13 mouse cellular contexts compared by ENCODE assay signal in genomic region chr8:70181212-70181902, GRCm38 (mm10). TPM values are rescaled to one million over a fixed set of nuclear protein-coding genes. Genes with fewer than 3 reads are reported as not detected.
A peak's percentile ranks its signal among the peaks of the same experiment; 100 is the strongest.
DNase-seq lines count a peak whose midpoint lies in the region; ATAC-seq and TF ChIP-seq lines count a peak whose summit lies in the region.
"Had no signal": no experiment of that assay in that cellular context is flagged by ENCODE, and none has a peak within 500 bp of the region (broad histone marks: within the 10 kb centered on the region; RNA-seq: fewer than 3 reads in every experiment).

No protein-coding gene starts in this region.

- TF ChIP-seq CTCF in heart, adult 2 months (IDR thresholded peaks at IDR 0.05), result no peak
- no peak for TF ChIP-seq CTCF in E14TG2a.4 (conservative IDR thresholded peaks at IDR 0.05; ENCODE audit: low read length)

- TF ChIP-seq POLR2A in heart, adult 2 months (IDR thresholded peaks at IDR 0.05; ENCODE audit: insufficient read depth, low read depth, low read length), result no peak

- no peaks in the 10 kb centered on the region for H3K9me3 ChIP-seq in heart, embryonic 13.5 days
- H3K9me3 ChIP-seq in E14TG2a.4 (ENCODE audit: low read length), result no peaks in the 10 kb centered on the region
- no peaks in the 10 kb centered on the region for H3K9me3 ChIP-seq in liver, embryonic 13.5 days (replicated peaks)

- no peaks in the 10 kb centered on the region for H3K79me2 ChIP-seq in heart, adult 2 months (replicated peaks; ENCODE audit: control insufficient read depth, insufficient read depth, low read length)

- peaks cover 73% of the 10 kb centered on the region for H3K36me3 ChIP-seq in heart, embryonic 13.5 days
- no peaks in the 10 kb centered on the region for H3K36me3 ChIP-seq in heart, adult 2 months (ENCODE audit: control insufficient read depth, insufficient read depth, low read length)
- H3K36me3 ChIP-seq in E14TG2a.4 (ENCODE audit: insufficient read depth, low read length), result peaks cover 57% of the 10 kb centered on the region
- peaks cover 57% of the 10 kb centered on the region for H3K36me3 ChIP-seq in liver, embryonic 13.5 days

- H3K27me3 ChIP-seq in heart, embryonic 13.5 days (replicated peaks), result no peaks in the 10 kb centered on the region
- no peaks in the 10 kb centered on the region for H3K27me3 ChIP-seq in heart, adult 2 months (ENCODE audit: control insufficient read depth, insufficient read depth, low read length)
- H3K27me3 ChIP-seq in E14TG2a.4 (ENCODE audit: insufficient read depth, low read length), result peaks cover 2% of the 10 kb centered on the region
- H3K27me3 ChIP-seq in liver, embryonic 13.5 days, result no peaks in the 10 kb centered on the region

- H3K4me1 ChIP-seq in heart, embryonic 13.5 days, result peaks cover 4% of the 10 kb centered on the region
- no peaks in the 10 kb centered on the region for H3K4me1 ChIP-seq in heart, adult 2 months (ENCODE audit: control insufficient read depth, insufficient read depth, low read length)
- H3K4me1 ChIP-seq in E14TG2a.4 (replicated peaks; ENCODE audit: low read depth, low read length), result peaks cover 52% of the 10 kb centered on the region
- H3K4me1 ChIP-seq in liver, embryonic 13.5 days (replicated peaks), result peaks cover 42% of the 10 kb centered on the region

- H3K9ac ChIP-seq in heart, embryonic 13.5 days, result peak overlapping the region; percentile 33; the same call in 1 of the 2 replicates
- no peak overlapping the region for H3K9ac ChIP-seq in heart, adult 2 months (ENCODE audit: low read depth, low read length)
- H3K9ac ChIP-seq in liver, embryonic 13.5 days, result peak overlapping the region; percentile 35

- no peak overlapping the region for H3K4me3 ChIP-seq in heart, embryonic 13.5 days
- H3K4me3 ChIP-seq in heart, adult 2 months, result no peak overlapping the region
- H3K4me3 ChIP-seq in E14TG2a.4 (replicated peaks; ENCODE audit: low read length), result peak overlapping the region; percentile 49
- H3K4me3 ChIP-seq in liver, embryonic 13.5 days (replicated peaks), result no peak overlapping the region
- H3K4me3 ChIP-seq: erythroblast, embryonic 14.5 days; myocyte had no signal

- no peak overlapping the region for H3K27ac ChIP-seq in heart, embryonic 13.5 days (replicated peaks)
- no peak overlapping the region for H3K27ac ChIP-seq in heart, adult 2 months
- peak overlapping the region; percentile 78 for H3K27ac ChIP-seq in liver, embryonic 13.5 days

- 71% methylated on average over 16 of the region's 16 CpGs for WGBS in heart, embryonic 13.5 days
- 80% methylated on average over 16 of the region's 16 CpGs for WGBS in heart, adult 2 months
- WGBS in liver, embryonic 13.5 days (ENCODE audit: insufficient replicate concordance), result 57% methylated on average over 16 of the region's 16 CpGs

- no peak for TF ChIP-seq EP300 in heart, adult 2 months (IDR thresholded peaks at IDR 0.05; ENCODE audit: insufficient read depth, low read depth, low read length)

- no peak overlapping the region for H3K4me2 ChIP-seq in heart, embryonic 13.5 days
- H3K4me2 ChIP-seq in liver, embryonic 13.5 days, result peak overlapping the region; percentile 49

- intact Hi-C loops in heart, adult 2 months (cut with DNase I), result no loop called here

- no peak for DNase-seq in heart, adult 2 months
- DNase-seq in liver, embryonic 13.5 days, result peak; percentile 69
- no peak for DNase-seq in frontal cortex, postnatal 36 days (ENCODE audit: low spot score in 2 of 2)
- DNase-seq in lung, postnatal 36 days, result no peak
- no peak for DNase-seq in frontal cortex, postnatal 25 days (ENCODE audit: low spot score in 2 of 2)
- DNase-seq: gastrocnemius, postnatal 25 days; heart, postnatal 10 days; thymus, postnatal 14 days had no signal

- ATAC-seq in heart, embryonic 13.5 days (ENCODE audit: extremely low read depth, insufficient number of reproducible peaks, low FRiP score, low TSS enrichment), result no peak
- peak; percentile 50; the same call in 1 of the 2 replicates for ATAC-seq in erythroid progenitor cell, adult 5-6 weeks (replicated peaks; ENCODE audit: low FRiP score, poor library complexity, severe bottlenecking)
- peak; percentile 93 for ATAC-seq in liver, embryonic 13.5 days (ENCODE audit: low read depth)

RNA-seq across cellular contexts. Expression of gene Tmem161a, which starts 9.2 kb away (rescaled TPM):
- 91.8 and 104 TPM in 2 replicates for polyA plus RNA-seq in heart, embryonic 13.5 days (2015; fragmentation: Nextera tagmentation; extraction: Ambion mirVana)
- total RNA-seq in heart, adult 2 months (2021), result 100 to 1,000 TPM in 1 of 2 experiments, 10 to 100 TPM in 1; 93.6 to 108 TPM
- 134 and 145 TPM in 2 replicates for polyA plus RNA-seq in heart, adult 2 months (2012; rRNA removed)
- 2.9 and 14.1 TPM in 2 replicates for total RNA-seq in erythroid progenitor cell, adult 5-6 weeks (2015; ENCODE audit: low replicate concordance)
- total RNA-seq in erythroid progenitor cell, adult 5-6 weeks (2017; ENCODE audit: low replicate concordance), result 4.9 and 6.5 TPM in 2 replicates
- 27.8 and 31.4 TPM in 2 replicates for polyA plus RNA-seq in liver, embryonic 13.5 days (2015; fragmentation: Nextera tagmentation; extraction: Ambion mirVana)

RNA-seq across cellular contexts. Expression of gene Slc25a42, which starts 30.7 kb away (rescaled TPM):
- 8.0 and 8.3 TPM in 2 replicates for polyA plus RNA-seq in heart, embryonic 13.5 days (2015; fragmentation: Nextera tagmentation; extraction: Ambion mirVana)
- total RNA-seq in heart, adult 2 months (2021), result 10 to 100 TPM; 49.6 to 51.6 TPM
- 111 and 128 TPM in 2 replicates for polyA plus RNA-seq in heart, adult 2 months (2012; rRNA removed)
- 30.6 and 35.3 TPM in 2 replicates for total RNA-seq in erythroid progenitor cell, adult 5-6 weeks (2015; ENCODE audit: low replicate concordance)
- total RNA-seq in erythroid progenitor cell, adult 5-6 weeks (2017; ENCODE audit: low replicate concordance), result 16.2 and 24.4 TPM in 2 replicates
- polyA plus RNA-seq in liver, embryonic 13.5 days (2015; fragmentation: Nextera tagmentation; extraction: Ambion mirVana), result 3.5 and 5.0 TPM in 2 replicates

RNA-seq across cellular contexts. Expression of gene Mef2b, which starts 41.8 kb away (rescaled TPM):
- 0.15 and 0.40 TPM in 2 replicates for polyA plus RNA-seq in heart, embryonic 13.5 days (2015; fragmentation: Nextera tagmentation; extraction: Ambion mirVana)
- under 1 TPM; 0.25 to 0.44 TPM for total RNA-seq in heart, adult 2 months (2021)
- polyA plus RNA-seq in heart, adult 2 months (2012; rRNA removed), result 0.27 and 0.38 TPM in 2 replicates
- not detected in 2 replicates for total RNA-seq in erythroid progenitor cell, adult 5-6 weeks (2015; ENCODE audit: low replicate concordance)
- total RNA-seq in erythroid progenitor cell, adult 5-6 weeks (2017; ENCODE audit: low replicate concordance), result not detected in 2 replicates
- polyA plus RNA-seq in liver, embryonic 13.5 days (2015; fragmentation: Nextera tagmentation; extraction: Ambion mirVana), result 0.08 and 0.17 TPM in 2 replicates

RNA-seq across cellular contexts. Expression of gene Borcs8, which starts 42.1 kb away (rescaled TPM):
- 36.1 and 40.0 TPM in 2 replicates for polyA plus RNA-seq in heart, embryonic 13.5 days (2015; fragmentation: Nextera tagmentation; extraction: Ambion mirVana)
- total RNA-seq in heart, adult 2 months (2021), result 10 to 100 TPM; 22.6 to 23.7 TPM
- polyA plus RNA-seq in heart, adult 2 months (2012; rRNA removed), result 45.3 and 46.6 TPM in 2 replicates
- 18.7 and 20.5 TPM in 2 replicates for total RNA-seq in erythroid progenitor cell, adult 5-6 weeks (2015; ENCODE audit: low replicate concordance)
- 17.3 and 24.7 TPM in 2 replicates for total RNA-seq in erythroid progenitor cell, adult 5-6 weeks (2017; ENCODE audit: low replicate concordance)
- polyA plus RNA-seq in liver, embryonic 13.5 days (2015; fragmentation: Nextera tagmentation; extraction: Ambion mirVana), result 25.0 and 25.8 TPM in 2 replicates

RNA-seq across cellular contexts. Expression of gene Rfxank, which starts 42.4 kb away (rescaled TPM):
- 15.1 and 17.0 TPM in 2 replicates for polyA plus RNA-seq in heart, embryonic 13.5 days (2015; fragmentation: Nextera tagmentation; extraction: Ambion mirVana)
- 10 to 100 TPM; 18.1 to 18.6 TPM for total RNA-seq in heart, adult 2 months (2021)
- 30.9 and 41.5 TPM in 2 replicates for polyA plus RNA-seq in heart, adult 2 months (2012; rRNA removed)
- total RNA-seq in erythroid progenitor cell, adult 5-6 weeks (2015; ENCODE audit: low replicate concordance), result 5.8 and 16.3 TPM in 2 replicates
- 2.3 and 4.9 TPM in 2 replicates for total RNA-seq in erythroid progenitor cell, adult 5-6 weeks (2017; ENCODE audit: low replicate concordance)
- polyA plus RNA-seq in liver, embryonic 13.5 days (2015; fragmentation: Nextera tagmentation; extraction: Ambion mirVana), result 6.6 and 7.1 TPM in 2 replicates

Comparison
In these comparisons a context has a peak if more than half of its experiments do, and no peak if none do; other contexts are left out.
1. RNA of gene Slc25a42, which starts 30.7 kb away (polyA plus RNA-seq): 111 to 128 TPM in heart, adult 2 months; 8.0 to 8.3 TPM in heart, embryonic 13.5 days and 3.5 to 5.0 TPM in liver, embryonic 13.5 days; every median in the first group is over 10 times any median in the second.